Mouse (Mus musculus) ES-Bruce4 (cell line): ENCODE data around the gene Bclaf3.

Experiments used
- CTCF ChIP-seq: IDR thresholded peaks from one replicate; pipeline ENCODE4 v1.8.1; 2011; ENCODE audit warnings: low read depth, low read length
- EP300 ChIP-seq: IDR thresholded peaks from 2 replicates; pipeline ENCODE4 v1.6.1; 2011; ENCODE audit warnings: low read depth, low read length; ENCODE audit not compliant: insufficient read depth

GRCm38 (mm10) chrX:159515599-159515998 lies 10.9 kb upstream of the Bclaf3 start:
- TF ChIP-seq CTCF (no peak), EP300 (no peak)
